Mouse (Mus musculus): ENCODE measurements around the gene Arhgef25. TPM values are rescaled to one million over a fixed set of nuclear protein-coding genes. Genes with fewer than 3 reads are reported as not detected.
A peak's percentile ranks its signal among the peaks of the same experiment; 100 is the strongest.

Arhgef25 gene
- polyA plus RNA-seq, 1 experiment from 2014 or later = 49.0 TPM

GRCm38 (mm10) chr10:127226318-127226895, 36.5 kb upstream of the Arhgef25 start:
- DNase-seq (ENCODE audit: low spot score) (no peak), ATAC-seq (replicated peaks; ENCODE audit: low FRiP score, low TSS enrichment, low read depth) (0 out of 2 replicates have a peak, but pooled peaks have one; percentile 19)
- no peak overlapping the region for H3K9ac ChIP-seq (ENCODE audit: low read length)
- no peak overlapping the region for H3K4me3 ChIP-seq (ENCODE audit: low read depth, low read length)
- H3K4me1 ChIP-seq (replicated peaks; ENCODE audit: control insufficient read depth, insufficient read depth, low read length) = 0 out of 2 replicates have a peak, but pooled peaks cover 3% of the 10 kb centered on the region
- H3K4me2 ChIP-seq (ENCODE audit: low read length) = no peak overlapping the region
- WGBS = 69% methylated on average over 8 of the region's 8 CpGs
- H3K9me3 ChIP-seq (ENCODE audit: control insufficient read depth, low read length) = no peaks in the 10 kb centered on the region
- no peaks in the 10 kb centered on the region for H3K27me3 ChIP-seq (replicated peaks; ENCODE audit: control insufficient read depth, insufficient read depth, low read length)
- H3K36me3 ChIP-seq (ENCODE audit: control insufficient read depth, insufficient read depth, low read length) = no peaks in the 10 kb centered on the region
- no peak overlapping the region for H3K27ac ChIP-seq (ENCODE audit: low read depth)

- Histone ChIP-seq H3K4me3 (ENCODE audit: low read depth, low read length) (no peak overlapping the region), H3K9me3 (ENCODE audit: control insufficient read depth, low read length) (no peaks in the 10 kb centered on the region), H3K27me3 (replicated peaks; ENCODE audit: control insufficient read depth, insufficient read depth, low read length) (no peaks in the 10 kb centered on the region), H3K4me1 (replicated peaks; ENCODE audit: control insufficient read depth, insufficient read depth, low read length) (0 out of 2 replicates have a peak, but pooled peaks cover 3% of the 10 kb centered on the region), H3K36me3 (ENCODE audit: control insufficient read depth, insufficient read depth, low read length) (no peaks in the 10 kb centered on the region), H3K27ac (ENCODE audit: low read depth) (no peak overlapping the region), H3K9ac (ENCODE audit: low read length) (0 out of 2 replicates have a peak overlapping the region, but pooled peaks have one; percentile 13), H3K4me2 (ENCODE audit: low read length) (no peak overlapping the region)
- DNase-seq (ENCODE audit: low spot score) (no peak), ATAC-seq (replicated peaks; ENCODE audit: low FRiP score, low TSS enrichment, low read depth) (no peak)
- 14% methylated on average over 10 of the region's 10 CpGs for WGBS
Observed at GRCm38 (mm10) chr10:127225732-127226131, 35.8 kb upstream of the Arhgef25 start.

- H3K27me3 ChIP-seq (replicated peaks; ENCODE audit: control insufficient read depth, insufficient read depth, low read length) = no peaks in the 10 kb centered on the region
- WGBS = 43% methylated on average over 6 of the region's 6 CpGs
- H3K4me2 ChIP-seq (ENCODE audit: low read length) = no peak overlapping the region
- 0 out of 2 replicates have a peak, but pooled peaks cover 3% of the 10 kb centered on the region for H3K4me1 ChIP-seq (replicated peaks; ENCODE audit: control insufficient read depth, insufficient read depth, low read length)
- H3K36me3 ChIP-seq (ENCODE audit: control insufficient read depth, insufficient read depth, low read length) = no peaks in the 10 kb centered on the region
- no peak for ATAC-seq (replicated peaks; ENCODE audit: low FRiP score, low TSS enrichment, low read depth)
- H3K9me3 ChIP-seq (ENCODE audit: control insufficient read depth, low read length) = no peaks in the 10 kb centered on the region
- no peak overlapping the region for H3K4me3 ChIP-seq (ENCODE audit: low read depth, low read length)
- no peak overlapping the region for H3K27ac ChIP-seq (ENCODE audit: low read depth)
- no peak for DNase-seq (ENCODE audit: low spot score)
- no peak overlapping the region for H3K9ac ChIP-seq (ENCODE audit: low read length)
Observed at GRCm38 (mm10) chr10:127225213-127225612, 35.3 kb upstream of the Arhgef25 start.

GRCm38 (mm10) chr10:127218339-127218738, 28.5 kb upstream of the Arhgef25 start:
- DNase-seq (ENCODE audit: low spot score) (no peak), ATAC-seq (replicated peaks; ENCODE audit: low FRiP score, low TSS enrichment, low read depth) (no peak)
- no peaks in the 10 kb centered on the region for H3K4me1 ChIP-seq (replicated peaks; ENCODE audit: control insufficient read depth, insufficient read depth, low read length)
- H3K27ac ChIP-seq (ENCODE audit: low read depth) = no peak overlapping the region
- no peaks in the 10 kb centered on the region for H3K36me3 ChIP-seq (ENCODE audit: control insufficient read depth, insufficient read depth, low read length)
- no peak overlapping the region for H3K4me3 ChIP-seq (ENCODE audit: low read depth, low read length)
- H3K27me3 ChIP-seq (replicated peaks; ENCODE audit: control insufficient read depth, insufficient read depth, low read length) = no peaks in the 10 kb centered on the region
- no peak overlapping the region for H3K9ac ChIP-seq (ENCODE audit: low read length)
- no peak overlapping the region for H3K4me2 ChIP-seq (ENCODE audit: low read length)
- 91% methylated on average over 2 of the region's 2 CpGs for WGBS
- no peaks in the 10 kb centered on the region for H3K9me3 ChIP-seq (ENCODE audit: control insufficient read depth, low read length)

- no peak for DNase-seq (ENCODE audit: low spot score)
- H3K36me3 ChIP-seq (ENCODE audit: control insufficient read depth, insufficient read depth, low read length) = no peaks in the 10 kb centered on the region
- ATAC-seq (replicated peaks; ENCODE audit: low FRiP score, low TSS enrichment, low read depth) = no peak
- no peaks in the 10 kb centered on the region for H3K4me1 ChIP-seq (replicated peaks; ENCODE audit: control insufficient read depth, insufficient read depth, low read length)
- H3K4me2 ChIP-seq (ENCODE audit: low read length) = no peak overlapping the region
- no peak overlapping the region for H3K27ac ChIP-seq (ENCODE audit: low read depth)
- H3K4me3 ChIP-seq (ENCODE audit: low read depth, low read length) = no peak overlapping the region
- no peak overlapping the region for H3K9ac ChIP-seq (ENCODE audit: low read length)
- H3K27me3 ChIP-seq (replicated peaks; ENCODE audit: control insufficient read depth, insufficient read depth, low read length) = no peaks in the 10 kb centered on the region
- H3K9me3 ChIP-seq (ENCODE audit: control insufficient read depth, low read length) = no peaks in the 10 kb centered on the region
Observed at GRCm38 (mm10) chr10:127217177-127217576, 27.3 kb upstream of the Arhgef25 start.

GRCm38 (mm10) chr10:127216456-127216855, 26.6 kb upstream of the Arhgef25 start:
- H3K27ac ChIP-seq (ENCODE audit: low read depth) = no peak overlapping the region
- H3K27me3 ChIP-seq (replicated peaks; ENCODE audit: control insufficient read depth, insufficient read depth, low read length) = no peaks in the 10 kb centered on the region
- H3K4me2 ChIP-seq (ENCODE audit: low read length) = no peak overlapping the region
- H3K36me3 ChIP-seq (ENCODE audit: control insufficient read depth, insufficient read depth, low read length) = no peaks in the 10 kb centered on the region
- ATAC-seq (replicated peaks; ENCODE audit: low FRiP score, low TSS enrichment, low read depth) = no peak
- no peak overlapping the region for H3K9ac ChIP-seq (ENCODE audit: low read length)
- H3K4me1 ChIP-seq (replicated peaks; ENCODE audit: control insufficient read depth, insufficient read depth, low read length) = no peaks in the 10 kb centered on the region
- no peak overlapping the region for H3K4me3 ChIP-seq (ENCODE audit: low read depth, low read length)
- WGBS = 93% methylated on average over 11 of the region's 11 CpGs
- no peak for DNase-seq (ENCODE audit: low spot score)
- H3K9me3 ChIP-seq (ENCODE audit: control insufficient read depth, low read length) = no peaks in the 10 kb centered on the region

- Histone ChIP-seq H3K27me3 (replicated peaks; ENCODE audit: control insufficient read depth, insufficient read depth, low read length) (no peaks in the 10 kb centered on the region), H3K4me1 (replicated peaks; ENCODE audit: control insufficient read depth, insufficient read depth, low read length) (peaks cover 6% of the 10 kb centered on the region; the same call in 1 of the 2 replicates), H3K27ac (ENCODE audit: low read depth) (no peak overlapping the region), H3K9ac (ENCODE audit: low read length) (no peak overlapping the region), H3K9me3 (ENCODE audit: control insufficient read depth, low read length) (no peaks in the 10 kb centered on the region), H3K4me3 (ENCODE audit: low read depth, low read length) (no peak overlapping the region), H3K36me3 (ENCODE audit: control insufficient read depth, insufficient read depth, low read length) (no peaks in the 10 kb centered on the region), H3K4me2 (ENCODE audit: low read length) (no peak overlapping the region)
- DNase-seq (ENCODE audit: low spot score) = no peak
- ATAC-seq (replicated peaks; ENCODE audit: low FRiP score, low TSS enrichment, low read depth) = no peak
- 31% methylated on average over 1 of the region's 1 CpGs for WGBS
Observed at GRCm38 (mm10) chr10:127214422-127214803, 24.5 kb upstream of the Arhgef25 start.

- no peak for ATAC-seq (replicated peaks; ENCODE audit: low FRiP score, low TSS enrichment, low read depth)
- Histone ChIP-seq H3K36me3 (ENCODE audit: control insufficient read depth, insufficient read depth, low read length) (no peaks in the 10 kb centered on the region), H3K27ac (ENCODE audit: low read depth) (no peak overlapping the region)
Observed at GRCm38 (mm10) chr10:127213704-127214421, 24.0 kb upstream of the Arhgef25 start.

More at GRCm38 (mm10) chr10:127213704-127214421, 24.0 kb upstream of the Arhgef25 start:
- Histone ChIP-seq H3K4me2 (ENCODE audit: low read length) (no peak overlapping the region), H3K4me1 (replicated peaks; ENCODE audit: control insufficient read depth, insufficient read depth, low read length) (peaks cover 6% of the 10 kb centered on the region; the same call in 1 of the 2 replicates), H3K9me3 (ENCODE audit: control insufficient read depth, low read length) (no peaks in the 10 kb centered on the region), H3K27me3 (replicated peaks; ENCODE audit: control insufficient read depth, insufficient read depth, low read length) (no peaks in the 10 kb centered on the region), H3K9ac (ENCODE audit: low read length) (no peak overlapping the region), H3K4me3 (ENCODE audit: low read depth, low read length) (no peak overlapping the region)
- no peak for DNase-seq (ENCODE audit: low spot score)
- WGBS = 79% methylated on average over 13 of the region's 13 CpGs
